Mouse (Mus musculus) G1E (cell line): Measurements from ENCODE around the gene Plxna4.

Source experiments
- CTCF ChIP-seq: IDR thresholded peaks from 2 replicates; pipeline ENCODE4 v1.5.1; 2012; ENCODE audit warnings: low read depth, low read length, inconsistent platforms, mixed read lengths
- GATA1 ChIP-seq: IDR thresholded peaks from 2 replicates; pipeline ENCODE4 v1.6.1; 2012; ENCODE audit warnings: borderline replicate concordance, low read length, inconsistent platforms, mixed read lengths
- GATA2 ChIP-seq: IDR thresholded peaks from 2 replicates; pipeline ENCODE4 v1.6.1; 2012; ENCODE audit warnings: low read depth, low read length, inconsistent platforms, borderline replicate concordance
- TAL1 ChIP-seq: conservative IDR thresholded peaks from 2 replicates; pipeline ENCODE4 v1.6.1; 2012; ENCODE audit warnings: low read depth, low read length, inconsistent platforms, mixed read lengths

GRCm38 (mm10) chr6:32479765-32480164, 108.2 kb downstream of the Plxna4 start:
- no peak for TF ChIP-seq CTCF
- no peak for TF ChIP-seq TAL1
- no peak for TF ChIP-seq GATA1
- TF ChIP-seq GATA2 = no peak
